Mouse (Mus musculus): Measurements from ENCODE around the gene Ptprm. TPM values are rescaled to one million over a fixed set of nuclear protein-coding genes. Genes with fewer than 3 reads are reported as not detected.

Ptprm gene
- polyA plus RNA-seq, 1 experiment: 4.6 TPM

DNA sequence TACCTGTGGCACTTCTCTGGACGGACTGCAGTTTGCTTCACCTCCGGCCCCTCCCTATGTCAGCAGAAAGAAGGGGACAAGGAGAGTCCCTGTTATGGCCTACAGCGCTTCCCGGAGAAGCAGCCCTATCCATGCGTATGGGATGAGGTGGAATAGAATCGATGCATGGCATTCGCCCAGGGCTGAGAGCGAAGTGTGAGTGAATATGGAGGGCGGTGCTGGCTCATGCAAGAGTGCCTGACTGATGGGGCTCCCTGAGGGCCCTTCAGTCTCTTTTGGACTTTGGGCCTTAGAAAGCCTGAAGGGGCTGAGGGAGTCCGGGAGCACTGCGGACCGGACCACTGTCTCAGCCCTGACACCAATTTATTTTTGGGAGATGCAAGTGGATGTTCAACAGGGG is 656.6 kb downstream of the Ptprm start:
- no peak overlapping the region for H3K27ac ChIP-seq (ENCODE audit: control insufficient read depth, insufficient read depth, low read depth, low read length)
- H3K36me3 ChIP-seq (ENCODE audit: control insufficient read depth, insufficient read depth, low read length): no peaks in the 10 kb centered on the region
- H3K4me1 ChIP-seq (ENCODE audit: control insufficient read depth, insufficient read depth, low read length): no peaks in the 10 kb centered on the region
- H3K27me3 ChIP-seq (ENCODE audit: control insufficient read depth, insufficient read depth, low read length): no peaks in the 10 kb centered on the region
- no peak overlapping the region for H3K4me3 ChIP-seq (ENCODE audit: control insufficient read depth, low read depth, low read length)
- TF ChIP-seq CTCF (IDR thresholded peaks at IDR 0.05; ENCODE audit: control insufficient read depth, insufficient read depth, insufficient replicate concordance, low read depth, low read length) (no peak), POLR2A (IDR thresholded peaks at IDR 0.05; ENCODE audit: control insufficient read depth, low read depth, low read length) (no peak)

GRCm38 (mm10) chr17:66696531-66697172 is 657.6 kb downstream of the Ptprm start:
- H3K27ac ChIP-seq (ENCODE audit: control insufficient read depth, insufficient read depth, low read depth, low read length): no peak overlapping the region
- no peak overlapping the region for H3K4me3 ChIP-seq (ENCODE audit: control insufficient read depth, low read depth, low read length)
- no peaks in the 10 kb centered on the region for H3K4me1 ChIP-seq (ENCODE audit: control insufficient read depth, insufficient read depth, low read length)
- H3K27me3 ChIP-seq (ENCODE audit: control insufficient read depth, insufficient read depth, low read length): no peaks in the 10 kb centered on the region
- no peak for TF ChIP-seq CTCF (IDR thresholded peaks at IDR 0.05; ENCODE audit: control insufficient read depth, insufficient read depth, insufficient replicate concordance, low read depth, low read length)
- H3K36me3 ChIP-seq (ENCODE audit: control insufficient read depth, insufficient read depth, low read length): no peaks in the 10 kb centered on the region

- H3K4me1 ChIP-seq (ENCODE audit: control insufficient read depth, insufficient read depth, low read length): no peaks in the 10 kb centered on the region
- no peaks in the 10 kb centered on the region for H3K27me3 ChIP-seq (ENCODE audit: control insufficient read depth, insufficient read depth, low read length)
- no peak overlapping the region for H3K27ac ChIP-seq (ENCODE audit: control insufficient read depth, insufficient read depth, low read depth, low read length)
- H3K4me3 ChIP-seq (ENCODE audit: control insufficient read depth, low read depth, low read length): no peak overlapping the region
- H3K36me3 ChIP-seq (ENCODE audit: control insufficient read depth, insufficient read depth, low read length): no peaks in the 10 kb centered on the region
- TF ChIP-seq CTCF (IDR thresholded peaks at IDR 0.05; ENCODE audit: control insufficient read depth, insufficient read depth, insufficient replicate concordance, low read depth, low read length): no peak
- TF ChIP-seq POLR2A (IDR thresholded peaks at IDR 0.05; ENCODE audit: control insufficient read depth, low read depth, low read length): no peak
These were observed 659.9 kb downstream of the Ptprm start for GRCm38 (mm10) chr17:66694326-66694725.

GRCm38 (mm10) chr17:66693676-66694304 is 660.5 kb downstream of the Ptprm start:
- H3K4me3 ChIP-seq (ENCODE audit: control insufficient read depth, low read depth, low read length): no peak overlapping the region
- TF ChIP-seq CTCF (IDR thresholded peaks at IDR 0.05; ENCODE audit: control insufficient read depth, insufficient read depth, insufficient replicate concordance, low read depth, low read length) (no peak), POLR2A (IDR thresholded peaks at IDR 0.05; ENCODE audit: control insufficient read depth, low read depth, low read length) (no peak)
- H3K4me1 ChIP-seq (ENCODE audit: control insufficient read depth, insufficient read depth, low read length): no peaks in the 10 kb centered on the region
- H3K27ac ChIP-seq (ENCODE audit: control insufficient read depth, insufficient read depth, low read depth, low read length): no peak overlapping the region
- H3K36me3 ChIP-seq (ENCODE audit: control insufficient read depth, insufficient read depth, low read length): no peaks in the 10 kb centered on the region
- H3K27me3 ChIP-seq (ENCODE audit: control insufficient read depth, insufficient read depth, low read length): no peaks in the 10 kb centered on the region

DNA sequence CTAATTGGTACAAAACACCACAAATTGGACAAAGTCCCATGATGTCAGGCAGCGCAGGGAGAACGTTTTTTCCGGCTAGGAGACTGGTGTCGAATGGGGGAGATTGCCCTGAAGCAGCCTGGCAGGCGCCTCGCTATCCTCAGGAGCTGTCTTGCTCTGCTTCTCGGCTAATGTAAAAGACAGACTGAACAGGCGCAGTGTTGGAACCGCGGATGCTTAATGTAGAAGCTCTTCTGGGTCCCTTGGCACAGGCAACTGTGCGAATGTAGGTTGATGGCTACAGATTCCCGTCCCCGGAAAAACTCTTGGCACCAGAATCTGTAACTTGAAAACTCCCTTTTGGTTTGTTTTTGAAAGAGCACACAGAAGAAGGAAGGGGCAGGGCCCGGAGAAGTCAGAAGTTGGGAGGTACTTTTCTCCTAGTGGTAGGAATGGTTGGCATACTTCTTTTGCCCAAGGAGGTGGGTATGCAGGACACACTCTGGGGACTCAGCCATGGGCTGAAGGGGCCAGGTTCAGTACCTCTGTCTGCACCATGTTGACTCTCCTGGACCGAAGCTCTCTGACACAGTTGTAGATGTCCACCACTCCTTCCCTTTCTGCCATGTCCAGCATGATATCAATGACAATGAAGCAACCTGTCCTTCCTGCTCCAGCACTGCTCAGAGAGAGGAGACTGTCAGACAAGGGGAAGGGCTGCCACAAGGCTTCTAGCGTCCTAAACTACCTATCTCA is 661.1 kb downstream of the Ptprm start:
- Histone ChIP-seq H3K4me3 (ENCODE audit: control insufficient read depth, low read depth, low read length) (no peak overlapping the region), H3K36me3 (ENCODE audit: control insufficient read depth, insufficient read depth, low read length) (no peaks in the 10 kb centered on the region), H3K27me3 (ENCODE audit: control insufficient read depth, insufficient read depth, low read length) (no peaks in the 10 kb centered on the region), H3K4me1 (ENCODE audit: control insufficient read depth, insufficient read depth, low read length) (no peaks in the 10 kb centered on the region), H3K27ac (ENCODE audit: control insufficient read depth, insufficient read depth, low read depth, low read length) (no peak overlapping the region)
- TF ChIP-seq POLR2A (IDR thresholded peaks at IDR 0.05; ENCODE audit: control insufficient read depth, low read depth, low read length): no peak
- no peak for TF ChIP-seq CTCF (IDR thresholded peaks at IDR 0.05; ENCODE audit: control insufficient read depth, insufficient read depth, insufficient replicate concordance, low read depth, low read length)

DNA sequence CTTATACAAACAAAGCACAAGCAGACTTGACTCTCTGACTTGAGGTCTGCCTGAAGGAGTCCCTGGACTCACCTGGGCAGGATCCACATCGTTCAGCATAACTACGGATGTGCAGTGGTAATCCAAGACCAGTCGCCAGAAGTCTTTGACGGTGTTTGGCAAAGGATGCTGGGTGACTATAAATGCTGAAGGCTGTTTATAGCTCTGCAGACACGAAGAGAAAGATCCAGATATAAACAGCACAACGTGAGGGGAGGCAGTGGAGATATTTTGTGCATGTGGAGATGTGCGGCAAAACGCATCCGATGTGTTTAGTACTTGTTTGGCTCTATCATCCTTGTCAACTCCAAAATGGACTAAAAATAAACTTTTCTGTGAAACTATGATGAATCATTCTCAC is 666.1 kb downstream of the Ptprm start:
- no peak for TF ChIP-seq CTCF (IDR thresholded peaks at IDR 0.05; ENCODE audit: control insufficient read depth, insufficient read depth, insufficient replicate concordance, low read depth, low read length)
- no peak for TF ChIP-seq POLR2A (IDR thresholded peaks at IDR 0.05; ENCODE audit: control insufficient read depth, low read depth, low read length)
- no peak overlapping the region for H3K4me3 ChIP-seq (ENCODE audit: control insufficient read depth, low read depth, low read length)
- no peak overlapping the region for H3K27ac ChIP-seq (ENCODE audit: control insufficient read depth, insufficient read depth, low read depth, low read length)
- H3K4me1 ChIP-seq (ENCODE audit: control insufficient read depth, insufficient read depth, low read length): peaks cover 2% of the 10 kb centered on the region; the same call in 1 of the 2 replicates
- H3K27me3 ChIP-seq (ENCODE audit: control insufficient read depth, insufficient read depth, low read length): no peaks in the 10 kb centered on the region
- no peaks in the 10 kb centered on the region for H3K36me3 ChIP-seq (ENCODE audit: control insufficient read depth, insufficient read depth, low read length)

- Histone ChIP-seq H3K4me1 (ENCODE audit: control insufficient read depth, insufficient read depth, low read length) (peaks cover 2% of the 10 kb centered on the region; the same call in 1 of the 2 replicates), H3K36me3 (ENCODE audit: control insufficient read depth, insufficient read depth, low read length) (no peaks in the 10 kb centered on the region), H3K4me3 (ENCODE audit: control insufficient read depth, low read depth, low read length) (no peak overlapping the region), H3K27ac (ENCODE audit: control insufficient read depth, insufficient read depth, low read depth, low read length) (no peak overlapping the region), H3K27me3 (ENCODE audit: control insufficient read depth, insufficient read depth, low read length) (no peaks in the 10 kb centered on the region)
- TF ChIP-seq CTCF (IDR thresholded peaks at IDR 0.05; ENCODE audit: control insufficient read depth, insufficient read depth, insufficient replicate concordance, low read depth, low read length): no peak
These were observed 666.7 kb downstream of the Ptprm start for GRCm38 (mm10) chr17:66687543-66687942.
